Mouse (Mus musculus) hematopoietic stem cell, adult 5-6 weeks (primary cell): Measurements from ENCODE around the gene Vta1. TPM values are rescaled to one million over a fixed set of nuclear protein-coding genes. Genes with fewer than 3 reads are reported as not detected.

Source experiments
- total RNA-seq: library from RNA; stranded (forward); fragments of 172-1452, 232-1000 nt; gene quantifications from 2 replicates; pipeline ENCODE4 v1.2.3, GENCODE M21; 2017

Vta1 gene
- total RNA-seq, 1 experiment from 2014 or later: 60.4 TPM

Other genes starting within 250 kb of the Vta1 start
- gene Adgrg6, start 159.9 kb downstream of the Vta1 start, total RNA-seq: 0.35 and 0.44 TPM in 2 replicates
- 1.0 TPM in 1 of 2 replicates, not detected in the other for gene Nmbr, start within 50 bp of the Vta1 start, total RNA-seq
- gene Gje1, start 12.7 kb upstream of the Vta1 start, total RNA-seq: not detected in 2 replicates